Mouse (Mus musculus) heart, postnatal 0 days (tissue): ENCODE results near the gene Vtcn1.

ENCODE experiments used
- CTCF ChIP-seq: IDR thresholded peaks from 2 replicates; pipeline ENCODE4 v1.5.1; 2016; ENCODE audit warnings: antibody characterized with exemption, control low read depth, low read depth
- EP300 ChIP-seq: IDR thresholded peaks from 2 replicates; pipeline ENCODE4 v1.6.1; 2016; ENCODE audit warnings: antibody characterized with exemption, low read depth

DNA sequence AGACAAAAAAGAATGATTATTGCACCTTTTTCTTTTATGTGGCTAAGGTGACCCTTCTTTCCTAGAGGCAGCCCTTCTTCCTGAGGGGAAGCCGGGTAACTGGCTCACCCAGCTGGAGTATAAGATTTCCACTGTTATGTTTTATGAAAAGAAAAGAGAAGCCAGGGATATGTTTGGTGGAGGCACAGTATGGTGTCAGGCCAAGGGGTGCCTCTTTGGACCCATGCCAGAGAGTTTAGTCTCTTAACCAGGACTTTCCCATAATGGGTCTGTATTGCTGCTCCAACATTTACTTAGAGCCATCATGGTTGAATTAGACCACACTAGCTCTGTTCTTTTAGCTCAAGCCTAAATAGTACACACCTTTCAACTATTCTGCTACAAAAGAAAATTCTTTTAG lies 20.3 kb upstream of the Vtcn1 start:
- TF ChIP-seq CTCF (no peak), EP300 (no peak)
